Mouse (Mus musculus): ENCODE measurements around the gene Rbm44. TPM values are rescaled to one million over a fixed set of nuclear protein-coding genes. Genes with fewer than 3 reads are reported as not detected.

The Rbm44 gene
- polyA plus RNA-seq (2014; fragmentation: Illumina TruSeq; extraction: RNeasy Lipid Tissue Mini Kit (QIAGEN cat#74804); ENCODE audit: low read depth, low replicate concordance): 0.88 TPM

DNA sequence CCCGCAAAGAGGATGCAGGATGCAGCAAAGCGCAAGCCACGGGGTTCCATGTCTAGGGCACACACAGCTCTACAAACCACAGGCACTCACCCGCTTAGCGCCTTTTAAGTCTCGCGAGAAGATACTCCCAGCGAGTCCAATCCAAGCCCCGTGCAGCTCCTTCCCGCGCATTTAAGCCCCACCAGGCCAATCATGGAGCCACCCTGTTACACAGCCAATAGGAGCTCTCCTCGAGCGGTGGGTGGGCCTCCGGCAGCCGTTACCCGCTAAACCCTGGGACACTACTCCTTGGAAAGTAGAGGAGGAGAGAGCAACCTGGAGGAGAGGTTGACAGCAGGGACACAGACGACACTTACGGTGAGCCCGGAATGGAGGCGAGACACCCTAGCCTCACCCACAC, at the start of gene Rbm44:
Rbm44 (plus strand) TSS at position 277 of the 400 bp plus-strand sequence.

GRCm38 (mm10) chr1:91179533-91180173, 34.8 kb downstream of the Rbm44 start, which contains the start of gene Ramp1:
Gene Ramp1 (plus strand): TSS chr1:91179822.

Other genes with a start within 250 kb of the Rbm44 start
- 20.1 TPM for gene Mlph, start 230.0 kb upstream of the Rbm44 start, polyA plus RNA-seq (2014; fragmentation: Illumina TruSeq; extraction: RNeasy Lipid Tissue Mini Kit (QIAGEN cat#74804); ENCODE audit: low read depth, low replicate concordance)
- not detected for gene Prlh, start 192.0 kb upstream of the Rbm44 start, polyA plus RNA-seq (2014; fragmentation: Illumina TruSeq; extraction: RNeasy Lipid Tissue Mini Kit (QIAGEN cat#74804); ENCODE audit: low read depth, low replicate concordance)
- gene Rab17, start 175.4 kb upstream of the Rbm44 start, polyA plus RNA-seq (2014; fragmentation: Illumina TruSeq; extraction: RNeasy Lipid Tissue Mini Kit (QIAGEN cat#74804); ENCODE audit: low read depth, low replicate concordance): 1.0 TPM
- gene Lrrfip1, start 146.4 kb upstream of the Rbm44 start, polyA plus RNA-seq (2014; fragmentation: Illumina TruSeq; extraction: RNeasy Lipid Tissue Mini Kit (QIAGEN cat#74804); ENCODE audit: low read depth, low replicate concordance): 125 TPM
- 8.0 TPM for gene Ramp1, start 34.7 kb downstream of the Rbm44 start, polyA plus RNA-seq (2014; fragmentation: Illumina TruSeq; extraction: RNeasy Lipid Tissue Mini Kit (QIAGEN cat#74804); ENCODE audit: low read depth, low replicate concordance)
- 97.8 TPM for gene Ube2f, start 105.2 kb downstream of the Rbm44 start, polyA plus RNA-seq (2014; fragmentation: Illumina TruSeq; extraction: RNeasy Lipid Tissue Mini Kit (QIAGEN cat#74804); ENCODE audit: low read depth, low replicate concordance)
- gene Scly, start 153.2 kb downstream of the Rbm44 start, polyA plus RNA-seq (2014; fragmentation: Illumina TruSeq; extraction: RNeasy Lipid Tissue Mini Kit (QIAGEN cat#74804); ENCODE audit: low read depth, low replicate concordance): 3.8 TPM
- gene Espnl, start 177.0 kb downstream of the Rbm44 start, polyA plus RNA-seq (2014; fragmentation: Illumina TruSeq; extraction: RNeasy Lipid Tissue Mini Kit (QIAGEN cat#74804); ENCODE audit: low read depth, low replicate concordance): not detected
- gene Klhl30, start 205.9 kb downstream of the Rbm44 start, polyA plus RNA-seq (2014; fragmentation: Illumina TruSeq; extraction: RNeasy Lipid Tissue Mini Kit (QIAGEN cat#74804); ENCODE audit: low read depth, low replicate concordance): 0.35 TPM
- gene Erfe, start 221.3 kb downstream of the Rbm44 start, polyA plus RNA-seq (2014; fragmentation: Illumina TruSeq; extraction: RNeasy Lipid Tissue Mini Kit (QIAGEN cat#74804); ENCODE audit: low read depth, low replicate concordance): 10.8 TPM

Data from sigmoid colon, adult 10 weeks (tissue).